ENCODE assay signal across 14 mouse cellular contexts in genomic region chr7:92893478-92893877, GRCm38 (mm10). TPM values are rescaled to one million over a fixed set of nuclear protein-coding genes. Genes with fewer than 3 reads are reported as not detected.
DNase-seq lines count a peak whose midpoint lies in the region; ATAC-seq and TF ChIP-seq lines count a peak whose summit lies in the region.
"Had no signal": no experiment of that assay in that cellular context is flagged by ENCODE, and none has a peak within 500 bp of the region (broad histone marks: within the 10 kb centered on the region; RNA-seq: fewer than 3 reads in every experiment).

No protein-coding gene starts in this region.

- no peaks in the 10 kb centered on the region for H3K36me3 ChIP-seq in kidney, adult 2 months (ENCODE audit: control insufficient read depth, insufficient read depth, low read length)

- peak; percentile 56 for TF ChIP-seq CTCF in kidney, adult 2 months (conservative IDR thresholded peaks at IDR 0.05; ENCODE audit: insufficient read depth, insufficient read length, low read depth, low read length)

- no peaks in the 10 kb centered on the region for H3K4me1 ChIP-seq in kidney, adult 2 months (ENCODE audit: control insufficient read depth, insufficient read depth, low read length)
- H3K4me1 ChIP-seq: forebrain, embryonic 13.5 days had no signal

- no peak for DNase-seq in kidney, adult 2 months
- DNase-seq in kidney, postnatal 10 days, result no peak
- DNase-seq in 3134 (ENCODE audit: extremely low read depth, insufficient read length, low spot score) (peak; percentile 7), adipocyte (ENCODE audit: low spot score) (no peak)
- DNase-seq in CD4-positive, CD25-positive, alpha-beta regulatory T cell, adult 2 months (ENCODE audit: low read depth, low spot score), result peak; percentile 53
- DNase-seq in cerebellum, postnatal 25 days, result no peak
- DNase-seq in testis, postnatal 14 days (ENCODE audit: low spot score), result no peak
- DNase-seq: gastrocnemius, postnatal 36 days; kidney, postnatal 4 days; left cerebral cortex, postnatal 4 days; right cerebral cortex, postnatal 25 days had no signal

- H3K27me3 ChIP-seq in kidney, adult 2 months (replicated peaks; ENCODE audit: control insufficient read depth, insufficient read depth, low read length), result no peaks in the 10 kb centered on the region
- H3K27me3 ChIP-seq: forebrain, embryonic 13.5 days had no signal

- no peak overlapping the region for H3K27ac ChIP-seq in kidney, adult 2 months (ENCODE audit: insufficient read depth, low read depth, low read length)
- H3K27ac ChIP-seq: forebrain, embryonic 13.5 days; macrophage had no signal

- no peak overlapping the region for H3K4me3 ChIP-seq in kidney, adult 2 months (ENCODE audit: insufficient read depth, low read depth, low read length)
- H3K4me3 ChIP-seq: forebrain, embryonic 13.5 days had no signal

- peak; percentile 53; the same call in 1 of the 2 replicates for ATAC-seq in common myeloid progenitor, adult 5-6 weeks (replicated peaks; ENCODE audit: low read depth, poor library complexity, severe bottlenecking)
- ATAC-seq: forebrain, embryonic 13.5 days had no signal

- TF ChIP-seq POLR2A in kidney, adult 2 months (IDR thresholded peaks at IDR 0.05; ENCODE audit: low read depth, low read length), result no peak

- 36% methylated on average over 3 of the region's 3 CpGs for WGBS in kidney, adult 2 months

RNA-seq across cellular contexts. Expression of gene Prcp, which starts 19.2 kb away (rescaled TPM):
- polyA plus RNA-seq in kidney, adult 2 months (2012; rRNA removed), result 37.2 TPM in 2 replicates
- 52.6 and 59.2 TPM in 2 replicates for total RNA-seq in common myeloid progenitor, adult 5-6 weeks (2017)

RNA-seq across cellular contexts. Expression of gene Ddias, which starts 19.4 kb away (rescaled TPM):
- 0.06 and 0.08 TPM in 2 replicates for polyA plus RNA-seq in kidney, adult 2 months (2012; rRNA removed)
- total RNA-seq in common myeloid progenitor, adult 5-6 weeks (2017), result 23.0 and 23.7 TPM in 2 replicates

Comparison
In these comparisons a context has a peak if more than half of its experiments do, and no peak if none do; other contexts are left out.
1. DNase-seq: peak in 3134 (single experiment) and CD4-positive, CD25-positive, alpha-beta regulatory T cell, adult 2 months (single experiment); none in kidney, adult 2 months (single experiment), kidney, postnatal 10 days (single experiment), cerebellum, postnatal 25 days (0 of 2), adipocyte (single experiment) and testis, postnatal 14 days (single experiment).